Mouse (Mus musculus) neural tube, embryonic 15.5 days (tissue): Measurements from ENCODE around the gene Wwox. TPM values are rescaled to one million over a fixed set of nuclear protein-coding genes. Genes with fewer than 3 reads are reported as not detected.
A peak's percentile ranks its signal among the peaks of the same experiment; 100 is the strongest.

Experiments used
- ATAC-seq: fragments of 200-750 bp; cut with Nextera tagmentation; 2 replicates; pipeline ENCODE4 v1.8.0; 2017; ENCODE audit warnings: mild to moderate bottlenecking, moderate TSS enrichment, moderate library complexity; ENCODE audit not compliant: low FRiP score
- H3K27ac ChIP-seq: fragments of 300-500 bp; sonication (generic); replicated peaks from 2 replicates; pipeline ENCODE4 v1.5.1; 2015; ENCODE audit warnings: mild to moderate bottlenecking, inconsistent platforms
- H3K27me3 ChIP-seq: fragments of 300-500 bp; sonication (generic); replicated peaks from 2 replicates; pipeline ENCODE4 v1.6.1; 2015; ENCODE audit warnings: inconsistent platforms
- H3K36me3 ChIP-seq: fragments of 300-500 bp; sonication (generic); 2 replicates; pipeline ENCODE4 v1.6.1; 2015; ENCODE audit warnings: inconsistent platforms
- H3K4me1 ChIP-seq: fragments of 300-500 bp; sonication (generic); 2 replicates; pipeline ENCODE4 v1.6.1; 2015; ENCODE audit warnings: inconsistent platforms
- H3K4me2 ChIP-seq: fragments of 300-500 bp; sonication (generic); 2 replicates; pipeline ENCODE4 v1.6.1; 2015; ENCODE audit warnings: inconsistent platforms, mild to moderate bottlenecking, moderate library complexity
- H3K4me3 ChIP-seq: fragments of 300-500 bp; sonication (generic); replicated peaks from 2 replicates; pipeline ENCODE4 v1.5.1; 2015; ENCODE audit warnings: mild to moderate bottlenecking, inconsistent platforms
- H3K9ac ChIP-seq: fragments of 300-500 bp; sonication (generic); replicated peaks from 2 replicates; pipeline ENCODE4 v1.6.1; 2015; ENCODE audit warnings: mild to moderate bottlenecking, inconsistent platforms
- H3K9me3 ChIP-seq: fragments of 300-500 bp; sonication (generic); replicated peaks from 2 replicates; pipeline ENCODE4 v1.6.1; 2016; ENCODE audit warnings: inconsistent platforms
- WGBS: fragments of 180-500 bp; shearing (Covaris S2); methylation state at CpG from one replicate; pipeline ENCODE4 v1.1.7; 2015; ENCODE audit warnings: mixed read lengths; 5-methylcytosine and 5-hydroxymethylcytosine counted together
- polyA plus RNA-seq: library from polyadenylated mRNA; unstranded; fragments of >200 nt; fragmentation: Nextera tagmentation; extraction: Ambion mirVana; gene quantifications from 2 replicates; pipeline ENCODE4 v1.2.1, GENCODE M21; 2015

The Wwox gene
- polyA plus RNA-seq, 1 experiment from 2014 or later, result 12.9 TPM

- no peak overlapping the region for H3K4me2 ChIP-seq
These were observed 67.9 kb downstream of the Wwox start for GRCm38 (mm10) chr8:114507404-114507803.

GRCm38 (mm10) chr8:114510226-114510625, 70.8 kb downstream of the Wwox start:
- H3K9ac ChIP-seq, result no peak overlapping the region
- no peaks in the 10 kb centered on the region for H3K9me3 ChIP-seq
- WGBS, result 84% methylated on average over 1 of the region's 1 CpGs
- H3K27ac ChIP-seq, result no peak overlapping the region
- no peaks in the 10 kb centered on the region for H3K36me3 ChIP-seq
- ATAC-seq, result no peak
- H3K4me2 ChIP-seq, result no peak overlapping the region
- H3K27me3 ChIP-seq, result no peaks in the 10 kb centered on the region
- peaks cover 14% of the 10 kb centered on the region for H3K4me1 ChIP-seq
- H3K4me3 ChIP-seq, result no peak overlapping the region

More at GRCm38 (mm10) chr8:114507404-114507803, 67.9 kb downstream of the Wwox start:
- Histone ChIP-seq H3K27ac (no peak overlapping the region), H3K36me3 (no peaks in the 10 kb centered on the region), H3K4me3 (no peak overlapping the region), H3K9me3 (no peaks in the 10 kb centered on the region), H3K27me3 (no peaks in the 10 kb centered on the region), H3K9ac (no peak overlapping the region), H3K4me1 (peaks cover 25% of the 10 kb centered on the region)
- no peak for ATAC-seq
- 34% methylated on average over 7 of the region's 7 CpGs for WGBS

- Histone ChIP-seq H3K4me2 (no peak overlapping the region), H3K9me3 (no peaks in the 10 kb centered on the region), H3K9ac (no peak overlapping the region), H3K27me3 (no peaks in the 10 kb centered on the region), H3K4me1 (peaks cover 6% of the 10 kb centered on the region), H3K27ac (no peak overlapping the region), H3K36me3 (no peaks in the 10 kb centered on the region), H3K4me3 (no peak overlapping the region)
- ATAC-seq, result no peak
- WGBS, result 68% methylated on average over 26 of the region's 26 CpGs
These were observed 72.8 kb downstream of the Wwox start for GRCm38 (mm10) chr8:114512075-114512935.

GRCm38 (mm10) chr8:114514692-114515091, 75.2 kb downstream of the Wwox start:
- Histone ChIP-seq H3K9ac (no peak overlapping the region), H3K27ac (no peak overlapping the region), H3K4me3 (no peak overlapping the region), H3K4me1 (peaks cover 3% of the 10 kb centered on the region; the same call in 1 of the 2 replicates), H3K4me2 (peak overlapping the region; percentile 13; the same call in 1 of the 2 replicates), H3K9me3 (no peaks in the 10 kb centered on the region), H3K27me3 (no peaks in the 10 kb centered on the region), H3K36me3 (no peaks in the 10 kb centered on the region)
- no peak for ATAC-seq
- WGBS, result 12% methylated on average over 11 of the region's 11 CpGs

- no peak for ATAC-seq
- Histone ChIP-seq H3K9me3 (no peaks in the 10 kb centered on the region), H3K36me3 (no peaks in the 10 kb centered on the region), H3K27me3 (no peaks in the 10 kb centered on the region), H3K4me1 (peaks cover 9% of the 10 kb centered on the region; the same call in 1 of the 2 replicates), H3K4me2 (no peak overlapping the region), H3K9ac (no peak overlapping the region), H3K27ac (no peak overlapping the region), H3K4me3 (no peak overlapping the region)
- WGBS, result 83% methylated on average over 2 of the region's 2 CpGs
These were observed 83.6 kb downstream of the Wwox start for GRCm38 (mm10) chr8:114523061-114523460.

GRCm38 (mm10) chr8:114526626-114527267, 87.3 kb downstream of the Wwox start:
- 87% methylated on average over 15 of the region's 15 CpGs for WGBS
- H3K4me3 ChIP-seq, result no peak overlapping the region
- H3K9ac ChIP-seq, result no peak overlapping the region
- H3K27ac ChIP-seq, result no peak overlapping the region
- no peak overlapping the region for H3K4me2 ChIP-seq
- H3K27me3 ChIP-seq, result no peaks in the 10 kb centered on the region
- no peaks in the 10 kb centered on the region for H3K9me3 ChIP-seq
- H3K4me1 ChIP-seq, result peaks cover 9% of the 10 kb centered on the region; the same call in 1 of the 2 replicates
- no peaks in the 10 kb centered on the region for H3K36me3 ChIP-seq
- no peak for ATAC-seq

- no peak overlapping the region for H3K27ac ChIP-seq
- no peaks in the 10 kb centered on the region for H3K9me3 ChIP-seq
- H3K9ac ChIP-seq, result no peak overlapping the region
- WGBS, result 39% methylated on average over 12 of the region's 12 CpGs
- no peaks in the 10 kb centered on the region for H3K27me3 ChIP-seq
- no peak overlapping the region for H3K4me2 ChIP-seq
- peaks cover 9% of the 10 kb centered on the region; the same call in 1 of the 2 replicates for H3K4me1 ChIP-seq
- no peak for ATAC-seq
- no peak overlapping the region for H3K4me3 ChIP-seq
- no peaks in the 10 kb centered on the region for H3K36me3 ChIP-seq
These were observed 88.3 kb downstream of the Wwox start for GRCm38 (mm10) chr8:114527648-114528221.

GRCm38 (mm10) chr8:114529581-114529980, 90.1 kb downstream of the Wwox start:
- no peak overlapping the region for H3K9ac ChIP-seq
- H3K4me3 ChIP-seq, result no peak overlapping the region
- H3K4me2 ChIP-seq, result no peak overlapping the region
- no peaks in the 10 kb centered on the region for H3K36me3 ChIP-seq
- no peak overlapping the region for H3K27ac ChIP-seq
- H3K27me3 ChIP-seq, result no peaks in the 10 kb centered on the region
- H3K4me1 ChIP-seq, result peaks cover 9% of the 10 kb centered on the region; the same call in 1 of the 2 replicates
- WGBS, result 90% methylated on average over 10 of the region's 10 CpGs
- ATAC-seq, result no peak
- no peaks in the 10 kb centered on the region for H3K9me3 ChIP-seq

GRCm38 (mm10) chr8:114536201-114536600, 96.7 kb downstream of the Wwox start:
- 32% methylated on average over 6 of the region's 6 CpGs for WGBS
- no peaks in the 10 kb centered on the region for H3K36me3 ChIP-seq
- H3K9me3 ChIP-seq, result no peaks in the 10 kb centered on the region
- ATAC-seq, result no peak
- no peak overlapping the region for H3K9ac ChIP-seq
- peaks cover 14% of the 10 kb centered on the region for H3K4me1 ChIP-seq
- peaks cover 11% of the 10 kb centered on the region for H3K27me3 ChIP-seq
- no peak overlapping the region for H3K4me2 ChIP-seq
- H3K4me3 ChIP-seq, result no peak overlapping the region
- H3K27ac ChIP-seq, result no peak overlapping the region

GRCm38 (mm10) chr8:114541132-114541531, 101.7 kb downstream of the Wwox start:
- Histone ChIP-seq H3K4me2 (no peak overlapping the region), H3K27ac (no peak overlapping the region), H3K9me3 (no peaks in the 10 kb centered on the region), H3K9ac (no peak overlapping the region), H3K4me1 (peaks cover 14% of the 10 kb centered on the region), H3K27me3 (peaks cover 11% of the 10 kb centered on the region), H3K4me3 (no peak overlapping the region), H3K36me3 (no peaks in the 10 kb centered on the region)
- WGBS, result 17% methylated on average over 3 of the region's 3 CpGs
- no peak for ATAC-seq

GRCm38 (mm10) chr8:114548360-114548759, 108.9 kb downstream of the Wwox start:
- H3K27ac ChIP-seq, result no peak overlapping the region
- no peaks in the 10 kb centered on the region for H3K27me3 ChIP-seq
- H3K4me3 ChIP-seq, result no peak overlapping the region
- no peaks in the 10 kb centered on the region for H3K4me1 ChIP-seq
- ATAC-seq, result no peak
- H3K4me2 ChIP-seq, result no peak overlapping the region
- H3K36me3 ChIP-seq, result no peaks in the 10 kb centered on the region
- WGBS, result 72% methylated on average over 8 of the region's 8 CpGs
- H3K9me3 ChIP-seq, result no peaks in the 10 kb centered on the region
- H3K9ac ChIP-seq, result no peak overlapping the region
